Mouse (Mus musculus): ENCODE measurements around the gene Zfp30.

The Zfp30 gene

DNA sequence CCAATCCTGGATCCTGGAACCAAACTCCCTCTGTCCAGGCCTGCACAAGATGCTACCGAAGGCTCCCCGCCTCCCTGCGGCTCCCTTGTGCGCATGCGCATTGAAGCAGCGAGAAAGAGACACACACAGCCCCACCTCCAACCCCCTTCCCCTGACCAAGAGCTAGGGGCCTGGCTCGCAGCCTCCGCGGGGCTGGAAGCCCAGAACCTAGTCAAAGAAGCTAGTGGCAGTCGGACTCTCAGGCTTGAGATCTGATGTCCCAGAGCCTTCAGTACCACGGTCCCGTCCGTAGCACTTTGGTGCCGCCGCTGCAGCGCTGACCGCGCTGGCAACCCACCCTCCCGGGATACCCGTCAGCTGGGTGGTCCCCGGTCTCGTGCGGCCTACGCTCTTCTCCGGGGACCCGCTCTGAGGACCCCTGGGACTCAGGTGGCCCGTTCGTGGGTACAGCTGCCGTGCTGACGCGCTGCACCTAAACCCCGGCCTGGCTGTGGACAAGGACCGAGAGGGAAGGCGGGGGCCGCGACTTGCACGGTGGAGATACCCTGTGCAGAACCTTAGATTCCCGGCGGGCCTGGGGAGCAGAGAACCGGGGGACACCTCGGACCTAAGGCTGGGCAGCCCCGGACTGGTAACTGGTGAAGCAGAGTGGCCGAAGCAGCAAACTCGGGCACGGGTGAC is at the start of gene Zfp30:
Gene Zfp30, plus strand, starts transcription at position 128 of the 681 bp plus-strand sequence.
- DNase-seq (ENCODE audit: low spot score in 2 of 2) = peak; percentile 68 to 85

GRCm38 (mm10) chr7:29742258-29742657 is 41.5 kb upstream of the Zfp30 start:
- no peak for DNase-seq (ENCODE audit: low spot score in 2 of 2)

- no peak for DNase-seq (ENCODE audit: low spot score in 2 of 2)
Observed at GRCm38 (mm10) chr7:29760476-29760875, 23.3 kb upstream of the Zfp30 start.

GRCm38 (mm10) chr7:29764702-29765101 is 19.1 kb upstream of the Zfp30 start:
- no peak for DNase-seq (ENCODE audit: low spot score in 2 of 2)

GRCm38 (mm10) chr7:29767058-29767686 is 16.6 kb upstream of the Zfp30 start:
- peak; percentile 33 to 73 for DNase-seq (ENCODE audit: low spot score in 2 of 2)

DNA sequence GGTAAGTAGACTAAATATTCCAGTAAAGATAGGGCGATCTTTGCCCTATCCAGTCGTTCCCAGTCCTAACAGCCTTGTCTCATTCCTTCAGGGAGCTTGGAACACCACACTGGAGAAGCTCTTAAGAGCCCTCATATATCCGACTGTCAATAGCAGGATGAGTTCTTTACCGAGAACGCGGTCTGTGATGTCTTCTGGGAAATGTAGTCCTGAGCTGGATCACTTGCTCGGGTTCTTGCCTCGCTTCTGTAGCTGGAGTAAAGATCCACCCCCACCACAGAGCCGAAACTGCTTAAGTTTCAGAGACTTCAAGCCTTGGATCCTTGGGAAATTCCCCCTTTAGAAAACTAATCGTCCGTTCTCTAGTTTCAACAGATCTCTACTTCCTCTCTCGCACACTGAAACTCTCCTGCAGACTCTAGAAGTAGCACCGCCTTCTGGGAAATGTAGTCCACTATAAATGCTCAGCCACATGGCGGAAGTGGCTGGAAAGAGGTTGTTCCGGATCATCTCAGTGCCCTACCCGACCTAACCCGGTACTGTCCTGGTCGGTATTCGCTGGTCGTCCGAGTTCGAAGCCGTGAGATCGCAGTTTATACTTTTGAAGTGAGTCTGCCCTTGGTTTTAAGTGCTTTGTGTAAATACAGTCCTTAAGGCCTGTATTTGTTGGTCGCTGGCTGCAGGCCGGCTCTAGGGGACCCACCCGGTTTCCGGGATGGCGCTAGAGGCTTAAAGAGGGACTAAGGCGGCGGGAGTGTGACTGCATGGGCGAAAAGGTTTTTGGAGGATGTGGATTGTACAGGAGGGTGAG is 15.5 kb upstream of the Zfp30 start, which contains the start of gene Zfp84:
Gene Zfp84, plus strand, starts transcription at position 463 of the 811 bp plus-strand sequence.
- DNase-seq (ENCODE audit: low spot score in 2 of 2) = peak in 1 of 2 experiments; percentile 73

- no peak for DNase-seq (ENCODE audit: low spot score in 2 of 2)
Observed at GRCm38 (mm10) chr7:29768980-29769379, 14.8 kb upstream of the Zfp30 start.

GRCm38 (mm10) chr7:29773503-29773902 is 10.3 kb upstream of the Zfp30 start:
- no peak for DNase-seq (ENCODE audit: low spot score in 2 of 2)

GRCm38 (mm10) chr7:29774371-29774770 is 9.4 kb upstream of the Zfp30 start:
- no peak for DNase-seq (ENCODE audit: low spot score in 2 of 2)

DNA sequence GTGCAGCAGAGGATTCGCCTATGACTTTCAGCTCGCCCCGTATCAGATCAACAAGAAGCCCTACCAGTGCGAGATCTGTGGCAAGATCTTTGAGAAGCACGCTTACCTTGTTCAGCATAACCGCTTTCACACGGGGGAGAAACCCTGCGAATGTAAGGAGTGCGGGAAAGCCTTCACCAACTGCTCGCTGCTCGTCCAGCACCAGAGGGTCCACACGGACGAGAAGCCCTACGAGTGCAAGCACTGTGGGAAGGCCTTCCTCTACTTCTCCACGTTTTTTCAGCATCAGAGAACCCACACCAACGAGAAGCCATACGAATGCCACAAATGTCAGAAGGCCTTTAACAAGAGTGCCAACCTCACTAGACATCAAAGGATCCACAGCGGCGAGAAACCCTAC is 7.2 kb upstream of the Zfp30 start:
- no peak for DNase-seq (ENCODE audit: low spot score in 2 of 2)

DNA sequence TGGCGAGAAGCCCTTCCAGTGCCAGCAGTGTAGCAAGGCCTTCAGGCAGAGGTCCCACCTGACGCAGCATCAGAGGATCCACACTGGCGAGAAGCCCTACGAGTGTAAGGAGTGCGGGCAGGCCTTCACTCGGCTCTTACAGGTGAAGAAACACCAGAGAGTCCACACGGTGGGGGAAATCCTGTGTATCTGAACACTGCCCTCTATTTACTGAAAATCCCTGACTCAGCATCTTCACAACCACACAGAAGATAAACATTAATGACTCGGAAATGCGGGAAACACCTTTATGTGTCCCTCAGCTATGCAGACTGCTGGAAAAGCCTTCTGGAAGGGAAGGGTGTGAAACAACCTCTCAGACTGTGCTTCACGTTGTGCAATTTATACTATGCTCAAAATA is 6.4 kb upstream of the Zfp30 start:
- no peak for DNase-seq (ENCODE audit: low spot score in 2 of 2)

DNA sequence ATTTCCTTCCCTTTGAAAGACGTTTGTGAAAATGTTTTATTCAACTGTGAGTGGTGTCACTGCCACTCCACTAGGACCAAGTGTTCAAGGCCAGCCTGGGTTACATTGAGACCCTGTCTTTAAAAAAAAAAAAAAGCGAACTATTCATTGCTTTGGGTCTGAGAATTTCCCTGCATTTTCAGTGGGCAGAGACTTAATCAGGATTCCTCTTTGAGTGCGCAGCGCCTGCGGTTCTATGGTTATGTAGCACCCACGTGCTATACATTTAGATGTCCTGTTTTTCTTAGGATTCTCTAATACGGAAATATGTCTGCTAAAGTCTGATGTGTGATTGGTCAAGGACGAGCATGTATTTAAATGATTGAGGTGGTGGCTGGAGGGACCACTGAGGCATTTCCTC is 1.2 kb downstream of the Zfp30 start:
- DNase-seq (ENCODE audit: low spot score in 2 of 2) = no peak

DNA sequence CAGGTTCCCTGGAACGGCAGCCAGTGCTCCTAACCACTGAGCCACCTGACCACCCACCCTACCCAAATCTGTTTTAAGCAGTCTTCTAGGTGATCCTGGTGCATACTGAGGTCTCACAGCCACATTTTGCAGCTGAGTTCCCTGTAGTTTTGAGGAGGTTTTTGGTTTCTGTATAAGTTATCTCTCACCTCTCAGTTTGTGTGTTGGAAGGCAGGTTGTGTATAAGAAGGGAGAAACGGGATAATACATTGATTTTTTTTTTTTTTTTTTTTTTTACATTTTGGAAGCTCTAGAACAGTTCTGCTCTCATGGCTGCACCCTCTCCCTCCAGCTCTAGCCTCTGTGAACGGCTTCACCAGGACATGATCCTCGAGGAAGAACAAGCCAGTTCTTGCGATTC is 2.1 kb downstream of the Zfp30 start:
- no peak for DNase-seq (ENCODE audit: low spot score in 2 of 2)

DNA sequence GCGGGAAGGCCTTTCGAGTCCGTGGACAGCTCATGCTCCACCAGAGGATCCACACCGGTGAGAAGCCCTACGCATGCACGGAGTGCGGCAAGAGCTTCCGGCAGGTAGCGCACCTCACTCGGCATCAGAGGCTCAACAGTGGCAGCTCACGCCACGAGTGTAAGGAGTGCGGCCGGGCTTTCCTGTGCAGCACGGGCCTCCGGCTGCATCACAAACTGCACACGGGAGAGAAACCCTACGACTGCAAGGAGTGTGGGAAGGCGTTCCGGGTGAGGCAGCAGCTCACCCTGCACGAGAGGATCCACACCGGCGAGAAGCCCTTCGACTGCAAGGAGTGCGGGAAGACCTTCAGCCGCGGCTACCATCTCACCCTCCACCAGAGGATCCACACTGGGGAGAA is 9.1 kb downstream of the Zfp30 start:
- DNase-seq (ENCODE audit: low spot score in 2 of 2) = no peak

- DNase-seq (ENCODE audit: low spot score in 2 of 2) = no peak
Observed at GRCm38 (mm10) chr7:29807046-29807445, 23.2 kb downstream of the Zfp30 start.

GRCm38 (mm10) chr7:29812244-29812643 is 28.4 kb downstream of the Zfp30 start:
- no peak for DNase-seq (ENCODE audit: low spot score in 2 of 2)

GRCm38 (mm10) chr7:29814381-29814780 is 30.6 kb downstream of the Zfp30 start:
- DNase-seq (ENCODE audit: low spot score in 2 of 2) = no peak

DNA sequence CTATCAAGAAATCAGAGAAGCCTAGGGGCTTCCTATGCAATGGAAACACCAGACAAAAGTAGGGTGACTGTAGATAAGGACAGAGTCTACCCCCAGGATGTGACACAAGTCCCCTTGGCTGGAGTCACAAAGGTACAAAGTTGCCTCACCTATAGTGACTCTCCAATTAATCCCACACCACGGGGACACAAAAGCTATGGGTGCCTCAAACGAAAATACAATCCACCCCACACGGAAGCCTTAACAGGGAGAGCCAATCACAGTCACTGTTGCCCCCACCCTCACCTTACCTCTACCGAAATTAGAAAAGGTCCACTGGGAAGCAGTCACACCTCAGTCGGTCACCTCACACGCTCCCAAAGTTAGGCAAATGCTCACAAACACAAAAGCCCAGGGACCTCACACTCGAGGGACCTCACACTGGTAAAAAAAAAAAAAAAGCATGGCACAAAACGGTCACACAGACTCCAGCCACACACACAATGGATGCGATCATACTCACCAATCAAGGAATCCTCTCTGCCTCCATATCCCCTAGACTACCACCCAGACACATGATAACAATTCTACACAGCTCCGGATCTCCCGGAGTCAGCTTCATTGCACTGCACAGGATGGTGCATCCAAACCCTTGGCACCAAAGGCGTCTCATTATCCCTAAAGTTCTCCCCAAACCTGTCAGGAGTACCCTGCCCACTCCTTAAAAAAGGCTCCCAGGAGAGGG is 31.4 kb downstream of the Zfp30 start:
- DNase-seq (ENCODE audit: low spot score in 2 of 2) = no peak

- peak; percentile 48 to 79 for DNase-seq (ENCODE audit: low spot score in 2 of 2)
Observed at GRCm38 (mm10) chr7:29815910-29816429, 32.2 kb downstream of the Zfp30 start, which contains the start of gene Zfp790. Gene Zfp790, plus strand, starts transcription at chr7:29816114.

DNA sequence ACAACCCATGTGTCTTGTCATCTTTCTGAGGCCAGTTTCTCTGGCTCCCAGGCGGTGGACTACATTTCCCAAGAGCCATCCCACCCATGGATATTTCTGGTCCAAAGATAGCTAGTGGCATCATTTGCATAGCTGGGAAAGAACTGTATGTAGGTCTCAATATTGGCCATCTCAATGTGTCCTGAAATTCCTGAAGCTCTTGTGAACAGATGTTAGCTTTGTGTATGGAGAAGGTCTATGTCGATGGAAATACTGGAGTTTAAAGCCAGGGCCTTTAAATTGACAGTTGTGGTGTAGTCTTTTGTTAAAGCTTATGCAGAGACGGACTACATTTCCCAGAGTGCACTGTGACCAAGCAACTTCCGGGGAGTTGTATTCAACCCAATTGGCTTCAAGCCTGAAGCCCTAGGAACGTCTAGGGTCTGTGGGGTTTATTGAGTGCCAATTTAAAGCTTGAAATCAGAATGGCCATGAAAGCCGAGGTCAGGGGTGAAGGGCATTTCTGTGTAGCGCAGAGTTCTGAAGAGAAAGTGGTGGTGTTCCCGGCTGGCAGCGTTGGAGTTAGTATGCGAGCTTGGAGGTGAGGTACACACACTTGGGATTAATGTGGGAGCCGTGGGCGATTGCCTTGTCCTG is 34.9 kb downstream of the Zfp30 start:
- DNase-seq (ENCODE audit: low spot score in 2 of 2) = peak; percentile 25 to 50

GRCm38 (mm10) chr7:29828001-29828400 is 44.2 kb downstream of the Zfp30 start:
- no peak for DNase-seq (ENCODE audit: low spot score in 2 of 2)
